Mouse (Mus musculus) adrenal gland, postnatal 14 days (tissue): ENCODE measurements around the gene Tom1l2. TPM values are rescaled to one million over a fixed set of nuclear protein-coding genes. Genes with fewer than 3 reads are reported as not detected.

Source experiments
- DNase-seq: peaks from one replicate; pipeline ENCODE4 v3.0.0; 2021; ENCODE audit warnings: mixed read lengths
- total RNA-seq: library from RNA; stranded (reverse); gene quantifications from 2 replicates; pipeline ENCODE4 v1.2.3, GENCODE M21; 2021

Gene Tom1l2
- total RNA-seq, 1 experiment from 2014 or later: 55.9 TPM

DNA sequence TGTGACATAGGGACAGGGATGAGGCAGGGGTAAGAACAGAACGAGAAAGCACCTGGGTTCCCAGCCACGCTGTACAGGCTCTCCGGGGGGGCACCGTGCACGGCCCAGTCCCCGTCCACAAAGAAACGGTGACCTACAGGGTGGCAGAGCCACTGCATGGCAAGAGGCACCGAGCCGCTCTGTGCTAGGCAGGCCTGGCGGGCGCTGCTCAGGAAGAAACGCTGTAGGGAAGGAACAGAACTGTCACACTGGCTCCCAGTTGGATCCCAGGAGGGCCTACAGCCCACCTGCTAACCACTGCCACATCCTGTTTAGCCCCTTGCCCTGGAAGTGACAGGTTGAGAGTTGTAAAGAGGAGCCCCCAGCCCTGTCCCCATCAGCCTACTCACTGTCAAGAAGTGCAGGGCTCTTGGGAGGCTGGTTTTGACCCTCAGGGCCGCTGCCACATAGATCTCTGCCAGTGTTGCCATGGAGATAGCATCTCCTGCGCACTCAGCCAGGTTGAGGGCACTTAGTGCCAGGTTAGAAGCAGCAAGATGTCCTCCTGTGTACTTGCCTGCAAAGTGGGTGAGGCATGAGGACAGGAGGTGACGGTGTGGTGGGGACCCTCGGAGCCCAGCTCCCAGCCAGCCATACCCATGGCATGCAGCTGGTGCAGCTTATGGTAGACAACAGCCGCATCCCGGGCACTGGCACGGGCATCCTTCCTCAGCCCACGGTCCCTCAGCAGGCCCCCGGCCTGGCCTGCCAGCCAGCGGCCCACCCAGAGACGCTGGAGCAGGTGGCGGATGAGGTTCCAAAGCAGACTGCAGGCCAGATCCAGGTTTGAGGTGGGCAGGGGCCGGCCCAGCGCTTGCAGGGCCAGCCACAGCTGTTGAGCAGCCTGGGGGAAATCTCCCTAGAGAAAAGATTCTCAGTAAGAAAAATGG lies 149.7 kb downstream of the Tom1l2 start:
- DNase-seq: no peak

- no peak for DNase-seq
These were observed 152.3 kb downstream of the Tom1l2 start for GRCm38 (mm10) chr11:60200384-60200783.

- DNase-seq: peak; percentile 93
These were observed 153.0 kb downstream of the Tom1l2 start for GRCm38 (mm10) chr11:60199702-60200184.

DNA sequence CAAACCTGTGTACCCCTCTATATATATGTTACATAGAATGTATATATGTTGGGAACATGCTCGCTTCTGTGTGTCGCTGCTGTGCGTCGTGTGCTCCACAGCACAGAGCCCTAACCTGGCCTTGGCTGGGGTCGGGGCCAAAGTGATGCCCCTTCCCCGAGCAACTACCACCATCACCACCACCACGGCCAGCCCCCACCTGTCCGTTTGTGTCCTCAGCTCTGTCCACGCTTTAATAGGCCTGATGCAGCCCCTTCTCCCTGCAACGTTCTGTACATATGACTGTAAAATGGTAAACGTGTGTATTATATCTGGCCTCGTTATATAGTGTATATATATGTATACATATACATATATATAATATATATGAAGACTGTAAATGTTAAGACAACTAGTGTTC lies 154.1 kb downstream of the Tom1l2 start:
- no peak for DNase-seq

- DNase-seq: peak; percentile 54
These were observed 154.6 kb downstream of the Tom1l2 start for GRCm38 (mm10) chr11:60197998-60198619.

DNA sequence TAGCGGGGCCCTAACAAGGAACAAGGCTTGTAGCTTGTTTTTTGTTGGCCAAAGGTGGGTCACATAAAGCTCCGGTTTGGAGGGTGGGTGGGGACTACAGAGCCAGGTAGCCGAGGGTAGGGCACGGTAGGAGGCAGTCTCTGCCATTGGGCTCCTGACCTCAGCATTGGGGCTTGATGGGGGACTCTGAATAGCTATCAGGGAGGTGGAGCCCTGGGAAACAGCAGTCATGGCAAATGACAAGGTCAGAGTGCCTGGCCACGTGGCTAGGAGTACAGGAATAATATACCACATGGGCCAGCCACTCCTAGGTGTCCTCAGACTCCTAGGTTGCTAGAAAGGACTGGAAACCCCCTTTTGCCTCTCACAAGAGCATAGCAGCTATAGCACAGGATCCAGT lies 156.4 kb downstream of the Tom1l2 start:
- DNase-seq: no peak

- DNase-seq: no peak
These were observed 157.6 kb downstream of the Tom1l2 start for GRCm38 (mm10) chr11:60195108-60195507.

DNA sequence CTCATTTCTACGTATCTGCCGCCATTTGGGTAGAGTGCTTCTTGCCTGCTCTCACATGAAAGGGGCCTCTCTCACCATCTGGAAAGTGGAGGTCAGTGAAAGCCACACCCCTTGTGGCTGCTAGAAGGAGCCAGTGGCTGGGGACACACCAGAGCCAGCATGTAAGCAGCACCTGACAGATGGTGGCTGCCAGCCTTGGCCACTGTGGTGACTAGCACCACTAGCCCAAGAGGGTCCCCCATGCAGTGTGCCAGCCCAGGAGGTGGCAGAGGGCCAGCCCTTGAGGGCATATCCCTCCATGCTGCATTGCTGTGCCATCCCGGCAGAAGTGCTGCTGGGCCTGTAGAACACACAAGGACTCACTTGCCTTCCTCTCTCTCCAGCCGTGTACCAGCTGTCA lies 159.1 kb downstream of the Tom1l2 start:
- peak; percentile 40 for DNase-seq

DNA sequence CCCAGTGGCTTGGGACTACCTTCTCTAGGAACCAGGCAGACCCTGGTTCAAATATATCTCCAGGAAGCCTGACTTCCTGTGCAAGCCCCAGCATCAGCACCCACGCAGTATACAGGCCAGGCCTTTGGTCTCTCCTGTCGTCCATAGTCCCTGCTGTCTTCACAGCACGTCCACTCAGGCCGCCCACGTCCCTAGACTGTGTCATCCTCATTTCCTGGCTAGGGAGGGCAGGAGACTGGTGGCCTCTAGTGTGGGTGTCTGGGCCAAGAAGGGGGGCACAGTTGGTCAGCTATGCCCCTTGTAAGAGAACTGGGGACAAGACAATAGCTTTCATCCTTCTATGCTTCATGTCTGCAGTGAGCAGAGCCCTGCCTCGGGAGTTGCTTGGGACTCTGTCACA lies 160.2 kb downstream of the Tom1l2 start:
- DNase-seq: no peak

DNA sequence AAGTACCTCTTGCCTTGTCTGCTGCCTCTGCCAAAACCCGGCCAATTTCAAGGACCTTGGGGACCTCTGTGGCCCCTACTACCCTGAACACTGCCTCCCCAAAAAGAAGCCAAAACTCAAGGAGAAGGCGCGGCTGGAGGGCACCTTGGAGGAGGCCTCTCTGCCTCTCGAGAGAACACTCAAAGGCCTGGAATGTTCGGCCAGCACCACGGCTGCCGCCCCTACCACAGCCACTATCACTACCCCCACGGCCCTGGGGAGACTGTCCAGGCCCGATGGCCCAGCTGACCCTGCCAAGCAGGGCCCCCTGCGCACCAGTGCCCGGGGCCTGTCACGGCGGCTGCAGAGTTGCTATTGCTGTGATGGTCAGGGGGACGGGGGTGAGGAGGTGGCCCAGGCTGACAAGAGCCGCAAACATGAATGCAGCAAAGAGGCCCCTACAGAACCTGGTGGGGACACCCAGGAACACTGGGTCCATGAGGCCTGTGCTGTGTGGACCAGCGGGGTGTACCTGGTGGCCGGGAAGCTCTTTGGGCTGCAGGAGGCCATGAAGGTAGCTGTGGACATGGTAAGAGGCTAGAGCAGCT lies 162.6 kb downstream of the Tom1l2 start:
- no peak for DNase-seq

DNA sequence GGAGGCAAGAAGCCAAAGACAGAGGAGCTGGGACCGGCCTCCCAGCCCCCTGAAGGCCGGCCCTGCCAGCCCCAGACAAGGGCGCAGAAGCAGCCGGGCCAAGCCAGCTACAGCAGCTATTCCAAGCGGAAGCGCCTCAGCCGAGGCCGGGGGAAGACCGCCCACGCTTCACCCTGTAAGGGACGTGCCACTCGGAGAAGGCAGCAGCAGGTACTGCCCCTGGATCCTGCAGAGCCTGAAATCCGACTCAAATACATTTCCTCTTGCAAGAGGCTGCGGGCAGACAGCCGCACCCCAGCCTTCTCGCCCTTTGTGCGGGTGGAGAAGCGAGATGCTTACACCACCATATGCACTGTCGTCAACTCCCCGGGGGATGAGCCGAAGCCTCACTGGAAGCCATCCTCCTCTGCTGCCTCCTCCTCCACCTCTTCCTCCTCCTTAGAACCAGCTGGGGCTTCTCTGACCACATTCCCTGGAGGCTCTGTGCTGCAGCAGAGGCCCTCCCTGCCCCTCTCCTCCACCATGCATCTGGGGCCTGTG lies 163.1 kb downstream of the Tom1l2 start:
- DNase-seq: peak; percentile 61

DNA sequence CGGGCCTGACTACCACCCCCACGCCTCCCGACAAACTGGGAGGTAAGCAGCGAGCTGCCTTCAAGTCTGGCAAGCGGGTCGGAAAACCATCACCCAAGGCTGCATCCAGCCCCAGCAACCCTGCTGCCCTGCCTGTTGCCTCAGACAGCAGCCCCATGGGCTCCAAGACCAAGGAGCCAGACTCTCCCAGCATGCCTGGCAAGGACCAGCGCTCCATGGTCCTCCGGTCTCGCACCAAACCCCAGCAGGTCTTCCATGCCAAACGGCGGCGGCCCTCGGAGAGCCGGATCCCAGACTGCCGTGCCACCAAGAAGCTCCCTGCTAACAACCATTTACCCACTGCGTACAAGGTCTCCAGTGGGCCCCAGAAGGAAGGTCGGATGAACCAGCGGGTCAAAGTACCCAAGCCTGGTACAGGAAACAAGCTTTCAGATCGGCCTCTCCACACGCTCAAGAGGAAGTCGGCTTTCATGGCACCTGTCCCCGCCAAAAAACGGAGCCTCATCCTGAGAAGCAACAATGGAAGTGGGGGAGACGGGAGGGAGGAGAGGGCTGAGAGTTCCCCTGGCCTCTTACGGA lies 164.3 kb downstream of the Tom1l2 start:
- DNase-seq: no peak

- no peak for DNase-seq
These were observed 165.6 kb downstream of the Tom1l2 start for GRCm38 (mm10) chr11:60187070-60187469.

DNA sequence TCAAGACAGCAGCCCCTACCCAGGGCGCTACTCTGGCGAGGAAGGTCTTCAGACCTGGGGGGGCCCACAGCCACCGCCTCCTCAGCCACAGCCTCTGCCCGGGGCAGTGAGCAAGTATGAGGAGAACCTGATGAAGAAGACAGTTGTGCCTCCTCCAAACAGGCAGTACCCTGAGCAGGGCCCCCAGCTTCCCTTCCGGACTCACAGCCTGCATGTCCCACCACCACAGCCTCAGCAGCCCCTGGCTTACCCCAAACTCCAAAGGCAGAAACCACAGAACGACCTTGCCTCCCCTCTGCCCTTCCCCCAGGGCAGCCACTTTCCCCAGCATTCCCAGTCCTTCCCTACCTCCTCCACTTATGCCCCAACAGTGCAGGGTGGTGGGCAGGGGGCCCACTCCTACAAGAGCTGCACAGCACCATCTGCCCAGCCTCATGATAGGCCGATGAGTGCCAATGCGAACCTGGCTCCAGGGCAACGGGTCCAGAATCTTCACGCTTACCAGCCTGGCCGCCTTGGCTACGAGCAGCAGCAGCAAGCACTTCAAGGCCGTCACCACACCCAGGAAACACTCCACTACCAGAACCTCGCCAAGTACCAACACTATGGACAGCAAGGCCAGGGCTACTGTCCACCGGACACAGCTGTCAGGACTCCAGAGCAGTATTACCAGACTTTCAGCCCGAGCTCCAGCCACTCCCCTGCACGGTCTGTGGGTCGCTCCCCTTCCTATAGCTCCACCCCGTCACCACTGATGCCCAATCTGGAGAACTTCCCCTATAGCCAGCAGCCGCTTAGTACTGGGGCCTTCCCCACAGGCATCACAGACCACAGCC lies 167.1 kb downstream of the Tom1l2 start:
- peak; percentile 66 for DNase-seq

DNA sequence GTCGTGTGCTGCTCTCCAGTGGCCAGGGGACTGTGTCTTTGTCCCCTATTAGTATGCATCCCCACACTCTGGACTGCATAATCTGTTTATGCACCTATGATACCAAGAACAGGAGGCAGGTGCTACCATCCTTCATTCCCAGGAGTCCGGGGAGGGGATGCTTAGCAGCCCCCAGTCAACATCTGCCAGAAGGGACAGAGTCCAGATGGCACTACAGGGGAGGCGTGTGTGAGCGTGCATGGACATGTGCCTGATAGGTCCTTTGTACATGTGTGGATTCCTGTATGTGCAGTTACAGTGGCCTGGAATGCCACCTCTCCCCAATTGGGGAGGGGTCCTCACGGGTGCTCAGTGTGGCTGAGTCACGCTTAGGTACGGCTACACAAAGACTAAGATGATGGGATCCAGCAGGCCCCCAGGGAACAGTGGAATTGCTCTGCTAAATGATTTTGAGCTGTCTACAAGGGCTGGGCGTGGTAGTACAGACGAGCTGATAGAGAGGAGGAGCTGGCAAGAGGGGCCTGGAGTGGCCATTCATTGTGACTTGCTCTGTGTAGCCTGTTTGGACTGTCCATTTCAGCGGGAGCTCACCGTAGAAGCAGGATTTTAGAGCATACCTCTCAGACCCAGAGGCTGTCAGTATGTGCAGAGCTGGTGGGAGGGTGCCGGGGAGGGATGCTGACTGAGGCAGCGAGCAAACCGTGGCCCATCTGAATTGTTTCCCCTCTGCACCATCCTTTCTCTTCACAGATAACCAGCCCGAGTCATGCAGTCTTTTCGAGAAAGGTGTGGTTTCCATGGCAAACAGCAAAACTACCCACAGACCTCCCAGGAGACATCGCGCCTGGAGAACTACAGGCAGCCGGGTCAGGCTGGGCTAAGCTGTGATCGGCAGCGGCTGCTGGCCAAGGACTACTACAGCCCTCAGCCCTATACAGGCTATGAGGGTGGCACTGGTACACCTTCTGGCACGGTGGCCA lies 168.1 kb downstream of the Tom1l2 start:
- DNase-seq: peak; percentile 37

DNA sequence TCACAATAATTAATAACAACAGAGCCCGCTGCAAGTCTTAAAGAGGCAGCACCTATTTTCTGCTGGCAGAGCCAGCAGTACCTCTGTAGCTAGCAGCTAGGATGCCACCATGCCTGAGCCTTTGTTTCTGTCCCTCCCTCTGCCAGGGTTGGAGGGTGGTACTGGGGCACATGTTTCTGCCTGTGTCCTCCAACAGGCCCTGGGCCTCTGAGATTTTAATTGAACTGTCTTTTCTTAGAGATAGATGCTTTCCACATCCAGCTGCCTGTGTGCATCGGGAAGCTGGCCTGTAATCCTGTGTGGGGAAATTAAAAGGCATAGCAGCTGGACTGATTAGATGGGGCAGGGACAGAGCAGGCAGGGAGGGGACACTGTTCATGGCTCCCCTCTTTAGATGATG lies 170.0 kb downstream of the Tom1l2 start:
- no peak for DNase-seq

DNA sequence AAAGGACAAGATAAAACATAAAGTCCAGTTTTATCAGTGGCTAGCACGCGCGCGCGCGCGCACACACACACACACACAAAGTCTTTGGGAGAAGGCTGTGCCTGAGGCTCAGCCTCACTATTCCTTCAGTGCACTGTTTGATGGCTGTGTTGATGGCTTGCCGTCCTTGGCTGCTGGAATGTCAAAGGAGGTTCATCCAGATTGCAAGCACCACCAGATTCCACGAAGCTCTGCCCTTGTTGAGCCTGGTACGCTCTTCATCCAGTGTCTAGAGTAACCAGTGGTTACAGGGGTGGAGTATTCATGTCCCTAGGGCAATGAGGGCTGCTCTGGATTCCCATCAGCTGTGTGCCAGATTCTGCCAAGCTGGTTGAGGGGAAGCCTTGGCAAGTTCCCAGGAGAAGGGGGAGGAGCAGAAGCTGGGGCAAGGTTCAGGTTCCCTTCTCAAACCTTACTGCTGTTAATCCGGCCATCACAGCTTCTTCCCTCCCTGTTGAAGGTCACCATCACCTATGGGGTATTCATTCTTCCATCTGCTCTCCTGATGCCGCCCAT lies 170.5 kb downstream of the Tom1l2 start:
- peak; percentile 73 for DNase-seq

GRCm38 (mm10) chr11:60178506-60178905 lies 174.2 kb downstream of the Tom1l2 start:
- peak; percentile 47 for DNase-seq

DNA sequence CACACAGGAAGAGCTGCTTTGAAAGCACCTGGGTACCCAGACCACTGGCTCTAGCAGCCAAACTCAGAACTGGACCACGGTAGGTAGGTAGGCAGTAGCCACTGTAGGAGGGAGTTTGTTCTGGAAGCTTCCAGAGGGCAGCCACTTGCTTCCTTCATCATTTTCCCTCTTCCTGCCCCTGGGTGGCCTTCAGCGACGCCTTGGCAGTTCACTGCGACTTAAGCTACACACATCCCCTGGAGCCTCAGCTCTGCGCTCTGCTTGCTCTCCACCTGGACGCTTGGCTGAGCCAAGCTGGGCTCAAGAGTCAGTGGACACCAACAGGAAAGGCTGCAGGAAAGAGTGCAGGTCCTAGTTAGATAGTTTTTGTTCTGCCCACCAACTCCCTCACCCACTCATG lies 174.7 kb downstream of the Tom1l2 start:
- DNase-seq: no peak
